Mouse (Mus musculus) hindbrain, postnatal 0 days (tissue): ENCODE data around the gene 5730522E02Rik. TPM values are rescaled to one million over a fixed set of nuclear protein-coding genes. Genes with fewer than 3 reads are reported as not detected.

Source experiments
- ATAC-seq: fragments of 200-750 bp; cut with Nextera tagmentation; 2 replicates; pipeline ENCODE4 v1.8.0; 2017; ENCODE audit warnings: mild to moderate bottlenecking, moderate TSS enrichment, moderate library complexity
- DNase-seq: peaks from one replicate; pipeline ENCODE4 v3.0.0-alpha.2; 2015; ENCODE audit warnings: low spot score
- H3K27ac ChIP-seq: fragments of 300-500 bp; sonication (generic); 2 replicates; pipeline ENCODE4 v1.5.1; 2014; ENCODE audit warnings: mild to moderate bottlenecking
- H3K27me3 ChIP-seq: fragments of 300-500 bp; sonication (generic); 2 replicates; pipeline ENCODE4 v1.6.1; 2014; ENCODE audit warnings: low read length, mixed read lengths; ENCODE audit not compliant: insufficient read depth
- H3K36me3 ChIP-seq: fragments of 300-500 bp; sonication (generic); 2 replicates; pipeline ENCODE4 v1.6.1; 2014; ENCODE audit warnings: low read length, mixed read lengths; ENCODE audit not compliant: insufficient read depth
- H3K4me1 ChIP-seq: fragments of 300-500 bp; sonication (generic); 2 replicates; pipeline ENCODE4 v1.6.1; 2014; ENCODE audit warnings: antibody characterized with exemption, low read length, mixed read lengths; ENCODE audit not compliant: insufficient read depth
- H3K4me2 ChIP-seq: fragments of 300-500 bp; sonication (generic); 2 replicates; pipeline ENCODE4 v1.6.1; 2014; ENCODE audit warnings: low read depth, mild to moderate bottlenecking, low read length, moderate library complexity, mixed read lengths
- H3K4me3 ChIP-seq: fragments of 300-500 bp; sonication (generic); 2 replicates; pipeline ENCODE4 v1.5.1; 2014; ENCODE audit warnings: low read length
- H3K9ac ChIP-seq: fragments of 300-500 bp; sonication (generic); replicated peaks from 2 replicates; pipeline ENCODE4 v1.6.1; 2014; ENCODE audit warnings: mild to moderate bottlenecking, low read length, moderate library complexity, mixed read lengths
- H3K9me3 ChIP-seq: fragments of 300-500 bp; sonication (generic); 2 replicates; pipeline ENCODE4 v1.6.1; 2016; ENCODE audit warnings: low read length, mixed read lengths
- CTCF ChIP-seq: IDR thresholded peaks from 2 replicates; pipeline ENCODE4 v1.5.1; 2016; ENCODE audit warnings: antibody characterized with exemption, control low read depth, low read depth
- WGBS: fragments of 180-500 bp; shearing (Covaris S2); extraction: QIAGEN DNeasy Blood & Tissue Kit; methylation state at CpG from one replicate; pipeline ENCODE4 v1.1.7; 2014; 5-methylcytosine and 5-hydroxymethylcytosine counted together
- microRNA-seq, 2 experiments: library from miRNA; unstranded; fragments of <30 nt; microRNA quantifications; one replicate each; pipeline ENCODE4; 2016
- polyA plus RNA-seq: library from polyadenylated mRNA; unstranded; fragments of >200 nt; fragmentation: Nextera tagmentation; extraction: Ambion mirVana; gene quantifications from 2 replicates; pipeline ENCODE4 v1.2.1, GENCODE M21; 2015
- total RNA-seq: library from RNA; depleted of rRNA; stranded (reverse); fragments of >200 nt; gene quantifications from 2 replicates; pipeline ENCODE4 v1.2.3, GENCODE M21; 2014; rRNA removed

Gene 5730522E02Rik
- total and polyA plus RNA-seq, 2 experiments from 2014 or later, result 5.4 to 11.6 TPM

DNA sequence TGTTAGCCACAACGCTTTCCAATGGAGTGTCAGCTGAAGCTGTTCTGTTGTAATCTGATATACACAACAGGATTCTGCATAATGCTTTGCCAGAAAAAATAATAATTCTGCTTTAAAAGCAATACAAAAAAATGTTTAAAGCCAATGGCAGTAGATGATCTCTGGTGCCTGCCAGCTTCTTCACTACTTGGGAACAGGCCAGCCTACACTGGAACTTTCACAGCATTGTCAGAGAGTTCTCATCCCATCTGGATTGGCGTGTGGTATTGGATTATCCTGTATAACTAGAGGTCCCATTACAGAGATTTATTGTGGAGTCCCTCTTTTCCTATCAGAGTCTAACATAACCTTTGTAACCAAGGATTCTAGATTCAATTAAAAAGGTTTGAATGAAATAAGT, 639.2 kb downstream of the 5730522E02Rik start:
- Histone ChIP-seq H3K4me1 (no peaks in the 10 kb centered on the region), H3K27me3 (no peaks in the 10 kb centered on the region), H3K9ac (no peak overlapping the region), H3K9me3 (no peaks in the 10 kb centered on the region), H3K4me2 (no peak overlapping the region), H3K36me3 (no peaks in the 10 kb centered on the region), H3K27ac (no peak overlapping the region), H3K4me3 (no peak overlapping the region)
- no peak for TF ChIP-seq CTCF
- ATAC-seq (no peak), DNase-seq (no peak)
- WGBS, result 81% methylated on average over 2 of the region's 2 CpGs

Small RNAs within 50 kb of the gene (microRNA-seq; reads per million reads assigned to microRNA genes)
- 0 reads per million in 2 experiments for gene Mir6372

Other genes with a start within 250 kb of the 5730522E02Rik start
- gene Fancl, start 175.4 kb upstream of the 5730522E02Rik start, total RNA-seq, result 5.7 and 6.3 TPM in 2 replicates
- gene Fancl, start 175.4 kb upstream of the 5730522E02Rik start, polyA plus RNA-seq, result 15.9 and 16.3 TPM in 2 replicates